Comparison of ENCODE assay signal across 10 mouse cellular contexts in the genomic region with DNA sequence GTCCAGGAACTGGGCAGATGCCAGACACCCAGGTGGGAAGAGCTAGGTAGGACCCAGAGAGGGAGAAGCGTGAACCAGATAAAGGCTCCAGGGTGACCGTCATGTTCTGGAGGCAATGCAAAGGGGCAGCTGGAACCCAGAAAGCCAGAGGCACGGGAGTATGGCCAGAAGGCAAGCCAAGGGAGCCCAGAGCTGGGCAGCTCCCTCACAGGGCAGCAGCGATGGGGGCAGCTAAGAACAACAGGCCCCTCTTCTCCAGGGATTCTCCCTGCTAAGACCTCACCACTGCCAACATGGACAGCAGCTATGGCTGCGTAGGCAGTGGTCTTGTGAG. TPM values are rescaled to one million over a fixed set of nuclear protein-coding genes. Genes with fewer than 3 reads are reported as not detected.
DNase-seq lines count a peak whose midpoint lies in the region; ATAC-seq lines count a peak whose summit lies in the region.
"Had no signal": no experiment of that assay in that cellular context is flagged by ENCODE, and none has a peak within 500 bp of the region (broad histone marks: within the 10 kb centered on the region; RNA-seq: fewer than 3 reads in every experiment).

No protein-coding gene starts in this region.

- peaks cover 41% of the 10 kb centered on the region for H3K4me1 ChIP-seq in kidney, embryonic 15.5 days
- H3K4me1 ChIP-seq in embryonic facial prominence, embryonic 13.5 days, result peaks cover 17% of the 10 kb centered on the region
- H3K4me1 ChIP-seq in hindbrain, embryonic 14.5 days (replicated peaks; ENCODE audit: control insufficient read depth, insufficient read depth, low read length), result peaks cover 27% of the 10 kb centered on the region
- H3K4me1 ChIP-seq in midbrain, embryonic 14.5 days (ENCODE audit: control insufficient read depth, insufficient read depth, low read length), result peaks cover 22% of the 10 kb centered on the region

- no peaks in the 10 kb centered on the region for H3K27me3 ChIP-seq in kidney, embryonic 15.5 days
- H3K27me3 ChIP-seq in embryonic facial prominence, embryonic 13.5 days, result peaks cover 20% of the 10 kb centered on the region
- no peaks in the 10 kb centered on the region for H3K27me3 ChIP-seq in hindbrain, embryonic 14.5 days (ENCODE audit: control insufficient read depth, insufficient read depth, low read length)
- no peaks in the 10 kb centered on the region for H3K27me3 ChIP-seq in midbrain, embryonic 14.5 days (ENCODE audit: control insufficient read depth, insufficient read depth, low read length)

- DNase-seq in kidney, postnatal 10 days, result no peak
- DNase-seq in hindbrain, embryonic 14.5 days (ENCODE audit: low spot score), result no peak
- no peak for DNase-seq in midbrain, embryonic 14.5 days
- DNase-seq in right cerebral cortex, postnatal 4 days, result no peak
- no peak for DNase-seq in left cerebral cortex, adult 18-20 months (ENCODE audit: low spot score in 2 of 2)
- DNase-seq in lung, postnatal 4 days, result no peak

- peak overlapping the region; percentile 77 for H3K27ac ChIP-seq in kidney, embryonic 15.5 days
- no peak overlapping the region for H3K27ac ChIP-seq in embryonic facial prominence, embryonic 13.5 days
- H3K27ac ChIP-seq in hindbrain, embryonic 14.5 days, result peak overlapping the region; percentile 79
- H3K27ac ChIP-seq in midbrain, embryonic 14.5 days (replicated peaks; ENCODE audit: low read depth, low read length), result peak overlapping the region; percentile 75

- WGBS in kidney, embryonic 15.5 days, result 31% methylated on average over 5 of the region's 5 CpGs
- WGBS in embryonic facial prominence, embryonic 13.5 days, result 50% methylated on average over 5 of the region's 5 CpGs
- 17% methylated on average over 5 of the region's 5 CpGs for WGBS in hindbrain, embryonic 14.5 days
- WGBS in midbrain, embryonic 14.5 days, result 38% methylated on average over 5 of the region's 5 CpGs

- ATAC-seq in kidney, embryonic 15.5 days (replicated peaks; ENCODE audit: low FRiP score), result peak; percentile 22
- ATAC-seq in embryonic facial prominence, embryonic 13.5 days (ENCODE audit: insufficient number of reproducible peaks, insufficient read depth, low FRiP score, low TSS enrichment, low read depth), result no peak
- ATAC-seq in hindbrain, embryonic 14.5 days (ENCODE audit: low FRiP score), result peak; percentile 22; the same call in 1 of the 2 replicates
- 0 out of 2 replicates have a peak, but pooled peaks have one; percentile 18 for ATAC-seq in midbrain, embryonic 14.5 days (ENCODE audit: low FRiP score, low TSS enrichment)

- H3K4me2 ChIP-seq in kidney, embryonic 15.5 days, result peak overlapping the region; percentile 81
- H3K4me2 ChIP-seq in embryonic facial prominence, embryonic 13.5 days, result peak overlapping the region; percentile 63
- H3K4me2 ChIP-seq in hindbrain, embryonic 14.5 days (replicated peaks), result peak overlapping the region; percentile 54
- peak overlapping the region; percentile 52 for H3K4me2 ChIP-seq in midbrain, embryonic 14.5 days (ENCODE audit: low read length)

- H3K9ac ChIP-seq in kidney, embryonic 15.5 days, result no peak overlapping the region
- peak overlapping the region; percentile 69; the same call in 1 of the 2 replicates for H3K9ac ChIP-seq in embryonic facial prominence, embryonic 13.5 days
- peak overlapping the region; percentile 55; the same call in 1 of the 2 replicates for H3K9ac ChIP-seq in hindbrain, embryonic 14.5 days
- peak overlapping the region; percentile 44 for H3K9ac ChIP-seq in midbrain, embryonic 14.5 days (replicated peaks; ENCODE audit: low read length)

- no peaks in the 10 kb centered on the region for H3K9me3 ChIP-seq in kidney, embryonic 15.5 days (replicated peaks)
- H3K9me3 ChIP-seq in embryonic facial prominence, embryonic 13.5 days, result no peaks in the 10 kb centered on the region
- no peaks in the 10 kb centered on the region for H3K9me3 ChIP-seq in hindbrain, embryonic 14.5 days (ENCODE audit: control insufficient read depth, low read length)
- no peaks in the 10 kb centered on the region for H3K9me3 ChIP-seq in midbrain, embryonic 14.5 days (ENCODE audit: control insufficient read depth, low read length)
- H3K9me3 ChIP-seq: G1E had no signal

- peaks cover 22% of the 10 kb centered on the region for H3K36me3 ChIP-seq in kidney, embryonic 15.5 days
- no peaks in the 10 kb centered on the region for H3K36me3 ChIP-seq in embryonic facial prominence, embryonic 13.5 days
- peaks cover 37% of the 10 kb centered on the region for H3K36me3 ChIP-seq in hindbrain, embryonic 14.5 days (replicated peaks; ENCODE audit: control insufficient read depth, insufficient read depth)
- peaks cover 43% of the 10 kb centered on the region for H3K36me3 ChIP-seq in midbrain, embryonic 14.5 days (ENCODE audit: control insufficient read depth, insufficient read depth, low read length)

- H3K4me3 ChIP-seq in kidney, embryonic 15.5 days (replicated peaks), result no peak overlapping the region; the same call in 1 of the 2 replicates
- peak overlapping the region; percentile 36; the same call in 1 of the 2 replicates for H3K4me3 ChIP-seq in embryonic facial prominence, embryonic 13.5 days
- no peak overlapping the region for H3K4me3 ChIP-seq in hindbrain, embryonic 14.5 days (replicated peaks; ENCODE audit: low read length)
- no peak overlapping the region for H3K4me3 ChIP-seq in midbrain, embryonic 14.5 days (replicated peaks; ENCODE audit: low read depth, low read length)

RNA-seq across cellular contexts. Expression of gene Kcnh2, which starts 21.5 kb away (rescaled TPM):
- 7.1 and 7.2 TPM in 2 replicates for polyA plus RNA-seq in kidney, embryonic 15.5 days (2015; fragmentation: Nextera tagmentation; extraction: Ambion mirVana)
- polyA plus RNA-seq in embryonic facial prominence, embryonic 13.5 days (2015; fragmentation: Nextera tagmentation; extraction: Ambion mirVana), result 1.3 and 1.4 TPM in 2 replicates
- 13.9 and 15.1 TPM in 2 replicates for polyA plus RNA-seq in hindbrain, embryonic 14.5 days (2014; fragmentation: Nextera tagmentation; extraction: Ambion mirVana)
- 10.2 and 13.1 TPM in 2 replicates for polyA plus RNA-seq in midbrain, embryonic 14.5 days (2014; fragmentation: Nextera tagmentation; extraction: Ambion mirVana)
- total RNA-seq in left cerebral cortex, adult 18-20 months (2021), result 10 to 100 TPM; 29.6 to 36.2 TPM

RNA-seq across cellular contexts. Expression of gene Nos3, which starts 34.7 kb away (rescaled TPM):
- 15.4 and 18.4 TPM in 2 replicates for polyA plus RNA-seq in kidney, embryonic 15.5 days (2015; fragmentation: Nextera tagmentation; extraction: Ambion mirVana)
- 5.4 and 5.9 TPM in 2 replicates for polyA plus RNA-seq in embryonic facial prominence, embryonic 13.5 days (2015; fragmentation: Nextera tagmentation; extraction: Ambion mirVana)
- polyA plus RNA-seq in hindbrain, embryonic 14.5 days (2014; fragmentation: Nextera tagmentation; extraction: Ambion mirVana), result 8.6 and 10.6 TPM in 2 replicates
- polyA plus RNA-seq in midbrain, embryonic 14.5 days (2014; fragmentation: Nextera tagmentation; extraction: Ambion mirVana), result 5.1 and 7.0 TPM in 2 replicates
- 10 to 100 TPM in 1 of 2 experiments, 1 to 10 TPM in 1; 8.0 to 10.7 TPM for total RNA-seq in left cerebral cortex, adult 18-20 months (2021)
- total RNA-seq: hematopoietic stem cell, adult 5-6 weeks had no signal
